Mouse (Mus musculus) midbrain, postnatal 0 days (tissue): Measurements from ENCODE around the gene Zfp804a. TPM values are rescaled to one million over a fixed set of nuclear protein-coding genes. Genes with fewer than 3 reads are reported as not detected.
A peak's percentile ranks its signal among the peaks of the same experiment; 100 is the strongest.

ENCODE experiments used
- ATAC-seq: fragments of 200-750 bp; cut with Nextera tagmentation; 2 replicates; pipeline ENCODE4 v1.8.0; 2017; ENCODE audit warnings: moderate number of reproducible peaks, mild to moderate bottlenecking, moderate TSS enrichment, moderate library complexity; ENCODE audit not compliant: low FRiP score
- DNase-seq: peaks from one replicate; pipeline ENCODE4 v3.0.0-alpha.2; 2015; ENCODE audit warnings: low spot score
- H3K27ac ChIP-seq: fragments of 300-500 bp; sonication (generic); 2 replicates; pipeline ENCODE4 v1.5.1; 2014; ENCODE audit warnings: low read depth, mild to moderate bottlenecking, low read length, mixed read lengths
- H3K27me3 ChIP-seq: fragments of 300-500 bp; sonication (generic); 2 replicates; pipeline ENCODE4 v1.6.1; 2014; ENCODE audit warnings: low read length, control low read depth, mixed read lengths; ENCODE audit not compliant: insufficient read depth
- H3K36me3 ChIP-seq: fragments of 300-500 bp; sonication (generic); 2 replicates; pipeline ENCODE4 v1.6.1; 2014; ENCODE audit warnings: low read length, control low read depth, mixed read lengths; ENCODE audit not compliant: insufficient read depth
- H3K4me1 ChIP-seq: fragments of 300-500 bp; sonication (generic); 2 replicates; pipeline ENCODE4 v1.6.1; 2014; ENCODE audit warnings: mild to moderate bottlenecking, control low read depth, antibody characterized with exemption, low read length, mixed read lengths; ENCODE audit not compliant: insufficient read depth
- H3K4me2 ChIP-seq: fragments of 300-500 bp; sonication (generic); 2 replicates; pipeline ENCODE4 v1.6.1; 2014; ENCODE audit warnings: low read depth, mild to moderate bottlenecking, low read length, mixed read lengths; ENCODE audit not compliant: poor library complexity, severe bottlenecking
- H3K4me3 ChIP-seq: fragments of 300-500 bp; sonication (generic); 2 replicates; pipeline ENCODE4 v1.5.1; 2014; ENCODE audit warnings: low read depth, mild to moderate bottlenecking, low read length, moderate library complexity
- H3K9ac ChIP-seq: fragments of 300-500 bp; sonication (generic); replicated peaks from 2 replicates; pipeline ENCODE4 v1.6.1; 2014; ENCODE audit warnings: mild to moderate bottlenecking, low read length, moderate library complexity, mixed read lengths; ENCODE audit not compliant: poor library complexity, severe bottlenecking
- H3K9me3 ChIP-seq: fragments of 300-500 bp; sonication (generic); 2 replicates; pipeline ENCODE4 v1.6.1; 2016; ENCODE audit warnings: low read length, control low read depth
- CTCF ChIP-seq: IDR thresholded peaks from 2 replicates; pipeline ENCODE4 v1.5.1; 2016; ENCODE audit warnings: antibody characterized with exemption, mild to moderate bottlenecking
- WGBS: fragments of 180-500 bp; shearing (Covaris S2); extraction: QIAGEN DNeasy Blood & Tissue Kit; methylation state at CpG from one replicate; pipeline ENCODE4 v1.1.7; 2014; 5-methylcytosine and 5-hydroxymethylcytosine counted together
- polyA plus RNA-seq: library from polyadenylated mRNA; unstranded; fragments of >200 nt; fragmentation: Nextera tagmentation; extraction: Ambion mirVana; gene quantifications from 2 replicates; pipeline ENCODE4 v1.2.1, GENCODE M21; 2015
- total RNA-seq: library from RNA; depleted of rRNA; stranded (reverse); fragments of >200 nt; gene quantifications from 2 replicates; pipeline ENCODE4 v1.2.3, GENCODE M21; 2014

The Zfp804a gene
- total and polyA plus RNA-seq, 2 experiments from 2014 or later: 13.0 to 15.2 TPM

- Histone ChIP-seq H3K4me1 (no peaks in the 10 kb centered on the region), H3K36me3 (no peaks in the 10 kb centered on the region), H3K27ac (no peak overlapping the region), H3K9ac (no peak overlapping the region), H3K4me2 (no peak overlapping the region), H3K9me3 (no peaks in the 10 kb centered on the region), H3K27me3 (no peaks in the 10 kb centered on the region), H3K4me3 (no peak overlapping the region)
- DNase-seq (no peak), ATAC-seq (no peak)
- WGBS: 36% methylated on average over 1 of the region's 1 CpGs
- TF ChIP-seq CTCF: no peak
Observed at GRCm38 (mm10) chr2:82069172-82069571, 16.1 kb downstream of the Zfp804a start.

GRCm38 (mm10) chr2:82076883-82077282, 23.9 kb downstream of the Zfp804a start:
- Histone ChIP-seq H3K36me3 (no peaks in the 10 kb centered on the region), H3K4me3 (no peak overlapping the region), H3K4me1 (no peaks in the 10 kb centered on the region), H3K9ac (no peak overlapping the region), H3K27ac (no peak overlapping the region), H3K9me3 (no peaks in the 10 kb centered on the region), H3K27me3 (no peaks in the 10 kb centered on the region), H3K4me2 (no peak overlapping the region)
- ATAC-seq (no peak), DNase-seq (no peak)
- WGBS: 95% methylated on average over 3 of the region's 3 CpGs
- no peak for TF ChIP-seq CTCF

GRCm38 (mm10) chr2:82078287-82078994, 25.4 kb downstream of the Zfp804a start:
- no peak for TF ChIP-seq CTCF

GRCm38 (mm10) chr2:82080678-82081077, 27.7 kb downstream of the Zfp804a start:
- ATAC-seq (no peak), DNase-seq (peak; percentile 54)
- no peak overlapping the region for H3K9ac ChIP-seq
- no peak overlapping the region for H3K27ac ChIP-seq
- no peak overlapping the region for H3K4me2 ChIP-seq
- H3K36me3 ChIP-seq: no peaks in the 10 kb centered on the region
- no peak for TF ChIP-seq CTCF
- H3K27me3 ChIP-seq: no peaks in the 10 kb centered on the region
- WGBS: 66% methylated on average over 4 of the region's 4 CpGs
- H3K4me1 ChIP-seq: no peaks in the 10 kb centered on the region
- H3K4me3 ChIP-seq: no peak overlapping the region
- H3K9me3 ChIP-seq: no peaks in the 10 kb centered on the region

More at GRCm38 (mm10) chr2:82078287-82078994, 25.4 kb downstream of the Zfp804a start:
- WGBS: 81% methylated on average over 6 of the region's 6 CpGs
- ATAC-seq (no peak), DNase-seq (no peak)
- Histone ChIP-seq H3K36me3 (no peaks in the 10 kb centered on the region), H3K4me3 (no peak overlapping the region), H3K9ac (no peak overlapping the region), H3K9me3 (no peaks in the 10 kb centered on the region), H3K4me1 (no peaks in the 10 kb centered on the region), H3K27ac (no peak overlapping the region), H3K4me2 (no peak overlapping the region), H3K27me3 (no peaks in the 10 kb centered on the region)

GRCm38 (mm10) chr2:82113148-82113547, 60.1 kb downstream of the Zfp804a start:
- WGBS: 84% methylated on average over 1 of the region's 1 CpGs
- no peak overlapping the region for H3K9ac ChIP-seq
- no peak overlapping the region for H3K4me2 ChIP-seq
- no peak for DNase-seq
- no peaks in the 10 kb centered on the region for H3K36me3 ChIP-seq
- ATAC-seq: no peak
- H3K4me3 ChIP-seq: no peak overlapping the region
- no peaks in the 10 kb centered on the region for H3K9me3 ChIP-seq
- H3K4me1 ChIP-seq: no peaks in the 10 kb centered on the region
- no peaks in the 10 kb centered on the region for H3K27me3 ChIP-seq
- H3K27ac ChIP-seq: no peak overlapping the region
- TF ChIP-seq CTCF: no peak

- 85% methylated on average over 2 of the region's 2 CpGs for WGBS
- no peak for ATAC-seq
Observed at GRCm38 (mm10) chr2:82113650-82114049, 60.6 kb downstream of the Zfp804a start.

More at GRCm38 (mm10) chr2:82113650-82114049, 60.6 kb downstream of the Zfp804a start:
- H3K9me3 ChIP-seq: no peaks in the 10 kb centered on the region
- no peak overlapping the region for H3K9ac ChIP-seq
- no peak overlapping the region for H3K4me2 ChIP-seq
- no peak for TF ChIP-seq CTCF
- no peak for DNase-seq
- no peaks in the 10 kb centered on the region for H3K4me1 ChIP-seq
- H3K27ac ChIP-seq: no peak overlapping the region
- no peaks in the 10 kb centered on the region for H3K27me3 ChIP-seq
- H3K4me3 ChIP-seq: no peak overlapping the region
- H3K36me3 ChIP-seq: no peaks in the 10 kb centered on the region
